Mouse (Mus musculus) right cerebral cortex, postnatal 36 days (tissue): ENCODE data around the gene Nkapl.

Experiments used
- DNase-seq, 2 experiments: peaks; one replicate each; pipeline ENCODE4 v3.0.0; 2022; ENCODE audit warnings: low spot score in 2 of 2, mixed read lengths in 1 of 2

The Nkapl gene

GRCm38 (mm10) chr13:21435476-21435875, 32.8 kb downstream of the Nkapl start:
- no peak for DNase-seq

GRCm38 (mm10) chr13:21427631-21428030, 40.7 kb downstream of the Nkapl start:
- DNase-seq, result no peak

GRCm38 (mm10) chr13:21423301-21423700, 45.0 kb downstream of the Nkapl start:
- DNase-seq, result no peak

- DNase-seq, result no peak
These were observed 49.4 kb downstream of the Nkapl start for GRCm38 (mm10) chr13:21418865-21419264.

- DNase-seq, result peak in 1 of 2 experiments; percentile 27
These were observed 50.9 kb downstream of the Nkapl start for GRCm38 (mm10) chr13:21417298-21418010.
